Mouse (Mus musculus) liver, postnatal 0 days (tissue): ENCODE measurements at regions not wholly inside any gene's neighbourhood (a gene's known extent, or its start where the extent isn't known, plus 50 kb on each side); places are given as distances from the start of the nearest gene placed in this dataset.
A peak's percentile ranks its signal among the peaks of the same experiment; 100 is the strongest.
"Not testable (repeated sequence)": the region's sequence is repeated elsewhere in the genome, so short reads cannot be mapped to it uniquely, and the experiment has no call there.

Experiments
- ATAC-seq: fragments of 200-750 bp; cut with Nextera tagmentation; 2 replicates; pipeline ENCODE4 v1.8.0; 2017; ENCODE audit warnings: mild to moderate bottlenecking, moderate library complexity
- DNase-seq: peaks from one replicate; pipeline ENCODE4 v3.0.0-alpha.2; 2016
- H3K27ac ChIP-seq: fragments of 300-500 bp; sonication (generic); 2 replicates; pipeline ENCODE4 v1.5.1; 2014; ENCODE audit warnings: antibody characterized with exemption, moderate library complexity, mild to moderate bottlenecking, low read depth
- H3K27me3 ChIP-seq: fragments of 300-500 bp; sonication (generic); 2 replicates; pipeline ENCODE4 v1.6.1; 2014; ENCODE audit warnings: low read length, control low read depth, mixed read lengths; ENCODE audit not compliant: insufficient read depth
- H3K36me3 ChIP-seq: fragments of 300-500 bp; sonication (generic); replicated peaks from 2 replicates; pipeline ENCODE4 v1.6.1; 2014; ENCODE audit warnings: mild to moderate bottlenecking, control low read depth, low read length, moderate library complexity, mixed read lengths; ENCODE audit not compliant: insufficient read depth
- H3K4me1 ChIP-seq: fragments of 300-500 bp; sonication (generic); 2 replicates; pipeline ENCODE4 v1.6.1; 2014; ENCODE audit warnings: antibody characterized with exemption, mild to moderate bottlenecking, control low read depth; ENCODE audit not compliant: insufficient read depth
- H3K4me2 ChIP-seq: fragments of 300-500 bp; sonication (generic); 2 replicates; pipeline ENCODE4 v1.6.1; 2014; ENCODE audit warnings: low read depth, mild to moderate bottlenecking, low read length, moderate library complexity, mixed read lengths
- H3K4me3 ChIP-seq: fragments of 300-500 bp; sonication (generic); 2 replicates; pipeline ENCODE4 v1.5.1; 2014; ENCODE audit warnings: low read depth, low read length
- H3K9ac ChIP-seq: fragments of 300-500 bp; sonication (generic); replicated peaks from 2 replicates; pipeline ENCODE4 v1.6.1; 2014; ENCODE audit warnings: mild to moderate bottlenecking, moderate library complexity
- H3K9me3 ChIP-seq: fragments of 300-500 bp; sonication (generic); 2 replicates; pipeline ENCODE4 v1.6.1; 2016; ENCODE audit warnings: mild to moderate bottlenecking, control low read depth, low read length, mixed read lengths
- CTCF ChIP-seq: sonication (generic); IDR thresholded peaks from 2 replicates; pipeline ENCODE4 v1.5.1; 2016; ENCODE audit warnings: antibody characterized with exemption, low read depth
- EP300 ChIP-seq: IDR thresholded peaks from 2 replicates; pipeline ENCODE4 v1.6.1; 2016; ENCODE audit warnings: antibody characterized with exemption, low read depth, mild to moderate bottlenecking
- WGBS: fragments of 180-500 bp; shearing (Covaris S2); extraction: QIAGEN DNeasy Blood & Tissue Kit; methylation state at CpG from one replicate; pipeline ENCODE4 v1.1.7; 2014; ENCODE audit not compliant: insufficient replicate concordance; 5-methylcytosine and 5-hydroxymethylcytosine counted together

DNA sequence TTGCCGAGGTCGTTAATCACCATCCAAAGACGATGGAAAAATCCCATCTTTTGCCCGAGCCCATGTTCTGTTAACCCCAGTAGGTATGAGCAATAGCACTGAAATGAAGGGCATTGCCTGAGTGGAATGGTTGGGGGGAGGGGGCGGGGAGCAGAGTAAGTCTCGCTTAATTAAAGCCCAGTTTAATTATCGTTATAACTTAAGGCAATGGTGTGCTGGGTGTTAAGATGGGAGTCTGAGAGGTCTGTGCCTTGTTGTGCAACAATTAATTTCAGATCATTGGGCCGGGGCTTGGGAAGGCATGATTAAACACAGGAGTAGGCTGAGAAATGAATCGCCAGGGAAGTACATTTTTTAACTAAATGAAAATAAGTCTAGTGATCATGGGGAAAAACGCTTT is 689.6 kb upstream of the Gm19410 start:
- H3K9ac ChIP-seq = no peak overlapping the region
- 83% methylated on average over 10 of the region's 10 CpGs for WGBS

GRCm38 (mm10) chr8:35083161-35083560 is 682.4 kb upstream of the Gm19410 start:
- no peak for ATAC-seq
- Histone ChIP-seq H3K27me3 (no peaks in the 10 kb centered on the region), H3K4me1 (peaks cover 4% of the 10 kb centered on the region; the same call in 1 of the 2 replicates), H3K36me3 (no peaks in the 10 kb centered on the region), H3K9ac (no peak overlapping the region), H3K4me2 (no peak overlapping the region), H3K27ac (no peak overlapping the region), H3K9me3 (no peaks in the 10 kb centered on the region), H3K4me3 (no peak overlapping the region)
- no peak for DNase-seq
- no peak for TF ChIP-seq CTCF
- no peak for TF ChIP-seq EP300
- WGBS = 55% methylated on average over 1 of the region's 1 CpGs

More for the DNA sequence above, 689.6 kb upstream of the Gm19410 start:
- no peak for ATAC-seq
- Histone ChIP-seq H3K4me1 (no peaks in the 10 kb centered on the region), H3K4me2 (no peak overlapping the region), H3K27me3 (no peaks in the 10 kb centered on the region), H3K9me3 (no peaks in the 10 kb centered on the region), H3K4me3 (no peak overlapping the region), H3K27ac (no peak overlapping the region), H3K36me3 (no peaks in the 10 kb centered on the region)
- no peak for TF ChIP-seq CTCF
- DNase-seq = no peak

DNA sequence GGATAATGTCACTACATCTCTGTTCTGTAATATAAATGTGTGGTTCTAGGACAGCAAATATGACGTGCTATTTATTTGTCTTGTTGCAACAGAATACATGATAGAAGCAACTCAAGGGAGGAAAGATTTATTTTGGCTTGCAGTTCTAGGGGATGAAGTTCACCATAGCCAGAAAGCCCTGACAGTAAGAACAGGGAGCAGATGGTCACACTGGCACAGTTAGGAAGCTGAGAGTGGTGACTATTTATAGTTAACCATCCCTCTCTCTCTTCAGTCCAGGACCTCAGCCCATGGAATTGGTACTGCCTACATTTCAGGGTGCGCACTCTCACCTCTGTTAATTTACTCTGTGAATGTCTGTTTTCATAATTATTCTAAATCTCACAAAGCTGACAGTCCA is 678.5 kb upstream of the Gm19410 start:
- TF ChIP-seq CTCF (no peak), EP300 (no peak)
- Histone ChIP-seq H3K4me1 (peaks cover 6% of the 10 kb centered on the region; the same call in 1 of the 2 replicates), H3K4me3 (no peak overlapping the region), H3K36me3 (no peaks in the 10 kb centered on the region), H3K9me3 (no peaks in the 10 kb centered on the region), H3K4me2 (no peak overlapping the region), H3K27me3 (no peaks in the 10 kb centered on the region), H3K27ac (no peak overlapping the region), H3K9ac (no peak overlapping the region)
- DNase-seq (no peak), ATAC-seq (no peak)
- WGBS = 63% methylated on average over 2 of the region's 2 CpGs

- peak; percentile 91 for ATAC-seq
- H3K27ac ChIP-seq = peak overlapping the region; percentile 48; the same call in 1 of the 2 replicates
Measured at GRCm38 (mm10) chr8:35088380-35089244, 677.0 kb upstream of the Gm19410 start.

GRCm38 (mm10) chr8:35089519-35089918 is 676.1 kb upstream of the Gm19410 start:
- no peak overlapping the region for H3K27ac ChIP-seq
- peaks cover 6% of the 10 kb centered on the region; the same call in 1 of the 2 replicates for H3K4me1 ChIP-seq
- no peak overlapping the region for H3K4me2 ChIP-seq
- H3K9me3 ChIP-seq = no peaks in the 10 kb centered on the region
- H3K9ac ChIP-seq = no peak overlapping the region
- TF ChIP-seq CTCF (no peak), EP300 (no peak)
- no peaks in the 10 kb centered on the region for H3K27me3 ChIP-seq
- ATAC-seq = no peak
- WGBS = 88% methylated on average over 8 of the region's 8 CpGs
- DNase-seq = no peak
- H3K36me3 ChIP-seq = no peaks in the 10 kb centered on the region
- no peak overlapping the region for H3K4me3 ChIP-seq

More at GRCm38 (mm10) chr8:35088380-35089244, 677.0 kb upstream of the Gm19410 start:
- no peaks in the 10 kb centered on the region for H3K27me3 ChIP-seq
- TF ChIP-seq CTCF (no peak), EP300 (no peak)
- H3K9me3 ChIP-seq = no peaks in the 10 kb centered on the region
- no peak overlapping the region for H3K9ac ChIP-seq
- no peak overlapping the region for H3K4me2 ChIP-seq
- H3K4me3 ChIP-seq = no peak overlapping the region
- no peaks in the 10 kb centered on the region for H3K36me3 ChIP-seq
- peak; percentile 39 for DNase-seq
- WGBS = 63% methylated on average over 18 of the region's 18 CpGs
- H3K4me1 ChIP-seq = peaks cover 6% of the 10 kb centered on the region; the same call in 1 of the 2 replicates

GRCm38 (mm10) chr8:35101701-35102100 is 663.9 kb upstream of the Gm19410 start:
- Histone ChIP-seq H3K27me3 (no peaks in the 10 kb centered on the region), H3K4me1 (no peaks in the 10 kb centered on the region), H3K4me2 (no peak overlapping the region), H3K4me3 (no peak overlapping the region), H3K27ac (no peak overlapping the region), H3K9me3 (no peaks in the 10 kb centered on the region), H3K36me3 (no peaks in the 10 kb centered on the region), H3K9ac (no peak overlapping the region)
- ATAC-seq = no peak
- no peak for DNase-seq
- TF ChIP-seq EP300 = no peak
- no peak for TF ChIP-seq CTCF
- 74% methylated on average over 5 of the region's 5 CpGs for WGBS

- not testable (repeated sequence) for H3K9ac ChIP-seq, H3K4me3 ChIP-seq, DNase-seq, H3K9me3 ChIP-seq, ATAC-seq, H3K4me2 ChIP-seq, H3K36me3 ChIP-seq, H3K27ac ChIP-seq, H3K4me1 ChIP-seq, H3K27me3 ChIP-seq
- WGBS = 68% methylated on average over 3 of the region's 3 CpGs
Measured at GRCm38 (mm10) chr8:35102102-35102501, 663.5 kb upstream of the Gm19410 start.

GRCm38 (mm10) chr8:35104465-35104876 is 661.1 kb upstream of the Gm19410 start:
- H3K27ac ChIP-seq, H3K9ac ChIP-seq, DNase-seq, ATAC-seq, H3K36me3 ChIP-seq, H3K9me3 ChIP-seq, H3K4me3 ChIP-seq, H3K27me3 ChIP-seq, H3K4me2 ChIP-seq, H3K4me1 ChIP-seq: not testable (repeated sequence)
